Mouse (Mus musculus) myocyte (in vitro differentiated cells): Measurements from ENCODE around the gene Gm3739.
"Not testable (repeated sequence)": the region's sequence is repeated elsewhere in the genome, so short reads cannot be mapped to it uniquely, and the experiment has no call there.

Experiments used
- CEBPB ChIP-seq: IDR thresholded peaks from 2 replicates; pipeline ENCODE4 v1.6.1; 2011; ENCODE audit warnings: mild to moderate bottlenecking, moderate library complexity; ENCODE audit not compliant: poor library complexity, insufficient read depth, severe bottlenecking
- E2F4 ChIP-seq: IDR thresholded peaks from one replicate; pipeline ENCODE4 v1.6.1; 2011; ENCODE audit warnings: mild to moderate bottlenecking, control low read depth, moderate library complexity; ENCODE audit not compliant: insufficient read depth
- MAX ChIP-seq: IDR thresholded peaks from one replicate; pipeline ENCODE4 v1.6.1; 2011; ENCODE audit warnings: low read depth, mild to moderate bottlenecking, control low read depth
- POLR2A ChIP-seq: IDR thresholded peaks from one replicate; pipeline ENCODE4 v1.6.1; 2011; ENCODE audit warnings: low read depth, mild to moderate bottlenecking, control low read depth, moderate library complexity; ENCODE audit not compliant: insufficient read length
- POLR2AphosphoS2 ChIP-seq: IDR thresholded peaks from one replicate; pipeline ENCODE4 v1.6.1; 2011; ENCODE audit warnings: low read depth, control low read depth; ENCODE audit not compliant: insufficient read length
- REST ChIP-seq: IDR thresholded peaks from one replicate; pipeline ENCODE4 v1.6.1; 2011; ENCODE audit warnings: mild to moderate bottlenecking, control low read depth, moderate library complexity; ENCODE audit not compliant: insufficient read depth, insufficient read length

- TF ChIP-seq POLR2A, CEBPB, MAX, REST, E2F4, POLR2AphosphoS2: not testable (repeated sequence)
Measured at GRCm38 (mm10) chr14:7332295-7332694, 17.4 kb upstream of the Gm3739 start, which contains the start of gene Gm5797.
